8 mouse cellular contexts compared by ENCODE assay signal in genomic region chr4:124672347-124673320, GRCm38 (mm10). TPM values are rescaled to one million over a fixed set of nuclear protein-coding genes. Genes with fewer than 3 reads are reported as not detected.
DNase-seq lines count a peak whose midpoint lies in the region; ATAC-seq and TF ChIP-seq lines count a peak whose summit lies in the region.

No protein-coding gene starts in this region.

- H3K27ac ChIP-seq in heart, embryonic 12.5 days (ENCODE audit: poor library complexity, severe bottlenecking): no peak overlapping the region
- no peak overlapping the region for H3K27ac ChIP-seq in ES-Bruce4 (ENCODE audit: insufficient read depth, low read length)
- H3K27ac ChIP-seq in embryonic facial prominence, embryonic 12.5 days: no peak overlapping the region
- H3K27ac ChIP-seq in limb, embryonic 14.5 days (replicated peaks; ENCODE audit: low read depth, low read length): no peak overlapping the region

- DNase-seq in heart, postnatal 14 days: no peak
- no peak for DNase-seq in limb, embryonic 14.5 days (ENCODE audit: low spot score)
- no peak for DNase-seq in adrenal gland, adult 18-20 months (ENCODE audit: low spot score in 2 of 2)
- DNase-seq in urinary bladder, postnatal 4 days (ENCODE audit: low spot score in 2 of 2): no peak
- DNase-seq in lung, adult 18-20 months: no peak

- H3K4me1 ChIP-seq in heart, embryonic 12.5 days (replicated peaks): peaks cover 20% of the 10 kb centered on the region
- no peaks in the 10 kb centered on the region for H3K4me1 ChIP-seq in ES-Bruce4 (ENCODE audit: control insufficient read depth, insufficient read depth, low read length)
- H3K4me1 ChIP-seq in embryonic facial prominence, embryonic 12.5 days: peaks cover 30% of the 10 kb centered on the region
- peaks cover 13% of the 10 kb centered on the region for H3K4me1 ChIP-seq in limb, embryonic 14.5 days (ENCODE audit: control insufficient read depth, insufficient read depth, low read length)

- no peak for TF ChIP-seq CTCF in ES-Bruce4 (IDR thresholded peaks at IDR 0.05; ENCODE audit: low read depth, low read length)

- peak overlapping the region; percentile 54; the same call in 1 of the 2 replicates for H3K9ac ChIP-seq in heart, embryonic 12.5 days
- peak overlapping the region; percentile 0 for H3K9ac ChIP-seq in ES-Bruce4 (ENCODE audit: low read depth, poor library complexity, severe bottlenecking)
- peak overlapping the region; percentile 15; the same call in 1 of the 2 replicates for H3K9ac ChIP-seq in embryonic facial prominence, embryonic 12.5 days
- peak overlapping the region; percentile 5; the same call in 1 of the 2 replicates for H3K9ac ChIP-seq in limb, embryonic 14.5 days (ENCODE audit: low read depth, low read length, severe bottlenecking)

- intact Hi-C loops in heart, postnatal 14 days (cut with DNase I): no loop called here

- WGBS in heart, embryonic 12.5 days: 3% methylated on average over 26 of the region's 31 CpGs
- 3% methylated on average over 31 of the region's 31 CpGs for WGBS in embryonic facial prominence, embryonic 12.5 days
- 1% methylated on average over 28 of the region's 31 CpGs for WGBS in limb, embryonic 14.5 days

- no peak for ATAC-seq in heart, embryonic 12.5 days (ENCODE audit: insufficient number of reproducible peaks, low FRiP score)
- no peak for ATAC-seq in embryonic facial prominence, embryonic 12.5 days (ENCODE audit: insufficient number of reproducible peaks, insufficient read depth, low FRiP score, low TSS enrichment)
- no peak for ATAC-seq in limb, embryonic 14.5 days (ENCODE audit: low FRiP score, low read depth)

- no peak for TF ChIP-seq EP300 in ES-Bruce4 (IDR thresholded peaks at IDR 0.05; ENCODE audit: insufficient read depth, low read depth, low read length)

- TF ChIP-seq POLR2A in ES-Bruce4 (IDR thresholded peaks at IDR 0.05; ENCODE audit: insufficient read depth, low read length): no peak
- TF ChIP-seq POLR2A in limb, embryonic 14.5 days (IDR thresholded peaks at IDR 0.05; ENCODE audit: borderline replicate concordance, extremely low read depth, insufficient read depth, insufficient read length): no peak

- peak overlapping the region; percentile 73 for H3K4me2 ChIP-seq in heart, embryonic 12.5 days
- peak overlapping the region; percentile 49 for H3K4me2 ChIP-seq in embryonic facial prominence, embryonic 12.5 days (replicated peaks)
- H3K4me2 ChIP-seq in limb, embryonic 14.5 days (replicated peaks; ENCODE audit: low read depth, low read length, severe bottlenecking): peak overlapping the region; percentile 39

- peaks cover 9% of the 10 kb centered on the region for H3K36me3 ChIP-seq in heart, embryonic 12.5 days
- H3K36me3 ChIP-seq in ES-Bruce4 (ENCODE audit: control insufficient read depth, insufficient read depth, low read length, poor library complexity, severe bottlenecking): no peaks in the 10 kb centered on the region
- H3K36me3 ChIP-seq in embryonic facial prominence, embryonic 12.5 days: peaks cover 8% of the 10 kb centered on the region
- H3K36me3 ChIP-seq in limb, embryonic 14.5 days (ENCODE audit: control insufficient read depth, insufficient read depth, low read length): peaks cover 9% of the 10 kb centered on the region

- H3K4me3 ChIP-seq in heart, embryonic 12.5 days: peak overlapping the region; percentile 37
- H3K4me3 ChIP-seq in ES-Bruce4 (ENCODE audit: low read depth, low read length): peak overlapping the region; percentile 10
- H3K4me3 ChIP-seq in embryonic facial prominence, embryonic 12.5 days: peak overlapping the region; percentile 19
- H3K4me3 ChIP-seq in limb, embryonic 14.5 days (replicated peaks; ENCODE audit: low read length): peak overlapping the region; percentile 18

- H3K9me3 ChIP-seq in heart, embryonic 12.5 days (replicated peaks): no peaks in the 10 kb centered on the region
- no peaks in the 10 kb centered on the region for H3K9me3 ChIP-seq in ES-Bruce4 (replicated peaks; ENCODE audit: control insufficient read depth, insufficient read depth, low read length, poor library complexity, severe bottlenecking)
- H3K9me3 ChIP-seq in embryonic facial prominence, embryonic 12.5 days: no peaks in the 10 kb centered on the region
- no peaks in the 10 kb centered on the region for H3K9me3 ChIP-seq in limb, embryonic 14.5 days (ENCODE audit: control insufficient read depth, low read length)

- H3K27me3 ChIP-seq in heart, embryonic 12.5 days (replicated peaks): peaks cover 65% of the 10 kb centered on the region
- no peaks in the 10 kb centered on the region for H3K27me3 ChIP-seq in ES-Bruce4 (ENCODE audit: control insufficient read depth, insufficient read depth, low read length, poor library complexity, severe bottlenecking)
- peaks cover 36% of the 10 kb centered on the region for H3K27me3 ChIP-seq in embryonic facial prominence, embryonic 12.5 days
- no peaks in the 10 kb centered on the region for H3K27me3 ChIP-seq in limb, embryonic 14.5 days (ENCODE audit: control insufficient read depth, insufficient read depth, low read length)

RNA-seq across cellular contexts. Expression of gene Pou3f1, which starts 16.0 kb away (rescaled TPM):
- 0.23 and 0.36 TPM in 2 replicates for polyA plus RNA-seq in heart, embryonic 12.5 days (2016; fragmentation: Nextera tagmentation; extraction: Ambion mirVana)
- total RNA-seq in heart, postnatal 14 days (2021): under 1 TPM in 1 of 2 experiments, not detected in 1; 0.07 TPM
- polyA plus RNA-seq in ES-Bruce4 (2011; ENCODE audit: insufficient read depth, insufficient read length, low read depth, missing spikeins): 12.8 and 14.9 TPM in 2 replicates
- 2.9 and 3.6 TPM in 2 replicates for polyA plus RNA-seq in embryonic facial prominence, embryonic 12.5 days (2016; fragmentation: Nextera tagmentation; extraction: Ambion mirVana)
- 1.2 and 1.7 TPM in 2 replicates for polyA plus RNA-seq in limb, embryonic 14.5 days (2012; rRNA removed)
- 0.97 and 1.2 TPM in 2 replicates for polyA plus RNA-seq in limb, embryonic 14.5 days (2014; fragmentation: Nextera tagmentation; extraction: Ambion mirVana)
- total RNA-seq in adrenal gland, adult 18-20 months (2021): not detected

RNA-seq across cellular contexts. Expression of gene Utp11, which starts 20.8 kb away (rescaled TPM):
- 58.4 and 61.5 TPM in 2 replicates for polyA plus RNA-seq in heart, embryonic 12.5 days (2016; fragmentation: Nextera tagmentation; extraction: Ambion mirVana)
- 10 to 100 TPM; 11.6 to 12.0 TPM for total RNA-seq in heart, postnatal 14 days (2021)
- 56.9 and 60.4 TPM in 2 replicates for polyA plus RNA-seq in ES-Bruce4 (2011; ENCODE audit: insufficient read depth, insufficient read length, low read depth, missing spikeins)
- 81.1 and 86.4 TPM in 2 replicates for polyA plus RNA-seq in embryonic facial prominence, embryonic 12.5 days (2016; fragmentation: Nextera tagmentation; extraction: Ambion mirVana)
- polyA plus RNA-seq in limb, embryonic 14.5 days (2012; rRNA removed): 29.2 and 52.0 TPM in 2 replicates
- 59.4 and 61.1 TPM in 2 replicates for polyA plus RNA-seq in limb, embryonic 14.5 days (2014; fragmentation: Nextera tagmentation; extraction: Ambion mirVana)
- total RNA-seq in adrenal gland, adult 18-20 months (2021): 10 to 100 TPM; 32.5 to 35.7 TPM

RNA-seq across cellular contexts. Expression of gene Fhl3, which starts 27.9 kb away (rescaled TPM):
- polyA plus RNA-seq in heart, embryonic 12.5 days (2016; fragmentation: Nextera tagmentation; extraction: Ambion mirVana): 6.2 TPM in 2 replicates
- 10 to 100 TPM; 13.0 to 13.9 TPM for total RNA-seq in heart, postnatal 14 days (2021)
- 11.4 and 14.0 TPM in 2 replicates for polyA plus RNA-seq in ES-Bruce4 (2011; ENCODE audit: insufficient read depth, insufficient read length, low read depth, missing spikeins)
- 12.5 and 14.3 TPM in 2 replicates for polyA plus RNA-seq in embryonic facial prominence, embryonic 12.5 days (2016; fragmentation: Nextera tagmentation; extraction: Ambion mirVana)
- polyA plus RNA-seq in limb, embryonic 14.5 days (2012; rRNA removed): 30.6 and 43.7 TPM in 2 replicates
- polyA plus RNA-seq in limb, embryonic 14.5 days (2014; fragmentation: Nextera tagmentation; extraction: Ambion mirVana): 18.1 and 20.4 TPM in 2 replicates
- 10 to 100 TPM in 1 of 2 experiments, 1 to 10 TPM in 1; 6.3 to 15.0 TPM for total RNA-seq in adrenal gland, adult 18-20 months (2021)

RNA-seq across cellular contexts. Expression of gene Sf3a3, which starts 41.9 kb away (rescaled TPM):
- polyA plus RNA-seq in heart, embryonic 12.5 days (2016; fragmentation: Nextera tagmentation; extraction: Ambion mirVana): 100.0 and 100 TPM in 2 replicates
- 10 to 100 TPM; 19.2 to 21.5 TPM for total RNA-seq in heart, postnatal 14 days (2021)
- 110 and 127 TPM in 2 replicates for polyA plus RNA-seq in ES-Bruce4 (2011; ENCODE audit: insufficient read depth, insufficient read length, low read depth, missing spikeins)
- polyA plus RNA-seq in embryonic facial prominence, embryonic 12.5 days (2016; fragmentation: Nextera tagmentation; extraction: Ambion mirVana): 205 and 210 TPM in 2 replicates
- polyA plus RNA-seq in limb, embryonic 14.5 days (2012; rRNA removed): 48.9 and 78.6 TPM in 2 replicates
- polyA plus RNA-seq in limb, embryonic 14.5 days (2014; fragmentation: Nextera tagmentation; extraction: Ambion mirVana): 122 and 128 TPM in 2 replicates
- 10 to 100 TPM; 33.1 to 34.9 TPM for total RNA-seq in adrenal gland, adult 18-20 months (2021)

Comparison
In these comparisons a context has a peak if more than half of its experiments do, and no peak if none do; other contexts are left out.
1. H3K9ac ChIP-seq: peak in every context shown above with its lines; median percentile 54 in heart, embryonic 12.5 days; 15 in embryonic facial prominence, embryonic 12.5 days; 5 in limb, embryonic 14.5 days; 0 in ES-Bruce4.